Mouse (Mus musculus) CD4-positive naive resting alpha-beta T cell, adult 57 days (primary cell): ENCODE measurements around the gene 1700037H04Rik. TPM values are rescaled to one million over a fixed set of nuclear protein-coding genes. Genes with fewer than 3 reads are reported as not detected.

Experiments used
- total RNA-seq: library from RNA; stranded (reverse); gene quantifications from one replicate; pipeline ENCODE4 v1.2.4, GENCODE M21; 2023

Gene 1700037H04Rik
- total RNA-seq = 20.0 TPM

GRCm38 (mm10) chr2:131159938-131160581, at the start of gene 1700037H04Rik:
TSS of gene 1700037H04Rik (minus strand) at chr2:131160081.

GRCm38 (mm10) chr2:131206778-131207177, 46.9 kb upstream of the 1700037H04Rik start, which contains the start of gene Ap5s1:
TSS of gene Ap5s1 (plus strand) at chr2:131207078.

GRCm38 (mm10) chr2:131186771-131187601, 27.1 kb upstream of the 1700037H04Rik start, which contains the start of the genes Cdc25b and Spef1:
TSS of gene Cdc25b (plus strand) at chr2:131186949.
TSS of gene Spef1 (minus strand) at chr2:131187282.

GRCm38 (mm10) chr2:131179990-131180587, 20.2 kb upstream of the 1700037H04Rik start, which contains the start of gene Cenpb:
TSS of gene Cenpb (minus strand) at chr2:131180067.

GRCm38 (mm10) chr2:131132930-131133547, 26.8 kb downstream of the 1700037H04Rik start, which contains the start of gene Gm11037:
TSS of gene Gm11037 (plus strand) at chr2:131133497.

GRCm38 (mm10) chr2:131127161-131127730, 32.6 kb downstream of the 1700037H04Rik start, which contains the start of gene Hspa12b:
TSS of gene Hspa12b (plus strand) at chr2:131127280.

Other genes with a start within 250 kb of the 1700037H04Rik start
- not detected for gene Gfra4, start 117.0 kb downstream of the 1700037H04Rik start, total RNA-seq
- gene Adam33, start 96.3 kb downstream of the 1700037H04Rik start, total RNA-seq = not detected
- gene Siglec1, start 73.3 kb downstream of the 1700037H04Rik start, total RNA-seq = 0.38 TPM
- gene Hspa12b, start 32.8 kb downstream of the 1700037H04Rik start, total RNA-seq = not detected
- not detected for gene Gm11037, start 26.6 kb downstream of the 1700037H04Rik start, total RNA-seq
- gene Cenpb, start 20.0 kb upstream of the 1700037H04Rik start, total RNA-seq = 17.9 TPM
- 44.2 TPM for gene Cdc25b, start 26.9 kb upstream of the 1700037H04Rik start, total RNA-seq
- gene Spef1, start 27.2 kb upstream of the 1700037H04Rik start, total RNA-seq = 1.4 TPM
- gene Ap5s1, start 47.0 kb upstream of the 1700037H04Rik start, total RNA-seq = 7.6 TPM
- gene Mavs, start 74.0 kb upstream of the 1700037H04Rik start, total RNA-seq = 15.9 TPM
- gene Pank2, start 102.4 kb upstream of the 1700037H04Rik start, total RNA-seq = 60.4 TPM
- gene Rnf24, start 192.8 kb upstream of the 1700037H04Rik start, total RNA-seq = 2.4 TPM